Mouse (Mus musculus): ENCODE data around the gene Fbxl19.

- no peak for TF ChIP-seq CTCF (IDR thresholded peaks at IDR 0.05; ENCODE audit: borderline replicate concordance, extremely low read depth, insufficient read depth, insufficient read length)
- TF ChIP-seq POLR2A (IDR thresholded peaks at IDR 0.05; ENCODE audit: borderline replicate concordance, extremely low read depth, insufficient read depth, insufficient read length, poor library complexity, severe bottlenecking) = no peak
These were observed 27.7 kb downstream of the Fbxl19 start for GRCm38 (mm10) chr7:127772080-127772479.
